Mouse (Mus musculus): ENCODE data around the gene Serpinc1. TPM values are rescaled to one million over a fixed set of nuclear protein-coding genes. Genes with fewer than 3 reads are reported as not detected.
"Not testable (repeated sequence)": the region's sequence is repeated elsewhere in the genome, so short reads cannot be mapped to it uniquely, and the experiment has no call there.

Serpinc1 gene
- polyA plus RNA-seq, 1 experiment, result 2.2 TPM

- no peaks in the 10 kb centered on the region for H3K4me1 ChIP-seq (ENCODE audit: control insufficient read depth)
- no peaks in the 10 kb centered on the region; the same call in none of the 2 replicates for H3K36me3 ChIP-seq (ENCODE audit: control insufficient read depth)
- no peaks in the 10 kb centered on the region for H3K27me3 ChIP-seq (ENCODE audit: control insufficient read depth)
- H3K4me3 ChIP-seq (replicated peaks), result no peak overlapping the region
- no peaks in the 10 kb centered on the region for H3K9me3 ChIP-seq (ENCODE audit: control insufficient read depth, low read length)
- TF ChIP-seq GATA1 (IDR thresholded peaks at IDR 0.05; ENCODE audit: low read length), result no peak
- no peak for TF ChIP-seq TAL1 (IDR thresholded peaks at IDR 0.05; ENCODE audit: low read length)
Measured at GRCm38 (mm10) chr1:160981337-160981736, 3.0 kb downstream of the Serpinc1 start.

DNA sequence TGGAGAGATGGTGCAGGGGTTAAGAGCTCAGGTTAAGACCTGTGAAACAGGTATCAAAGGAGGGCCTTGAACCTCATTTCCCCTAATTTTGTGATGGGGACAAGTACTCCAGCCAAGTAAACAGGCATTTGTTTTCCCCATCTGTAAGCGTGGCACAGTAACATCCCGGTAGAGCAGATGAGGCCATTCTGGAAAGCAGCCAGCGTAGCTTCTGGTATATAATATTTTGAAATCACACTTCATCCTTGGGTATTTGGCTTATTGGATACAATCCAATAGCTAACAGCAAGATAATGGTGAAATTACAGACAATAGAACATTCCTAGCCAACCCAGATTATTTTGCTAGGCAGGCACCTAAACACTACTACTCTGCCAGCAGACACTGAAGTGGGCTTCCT is 4.5 kb downstream of the Serpinc1 start:
- no peaks in the 10 kb centered on the region for H3K27me3 ChIP-seq (ENCODE audit: control insufficient read depth)
- no peaks in the 10 kb centered on the region for H3K4me1 ChIP-seq (ENCODE audit: control insufficient read depth)
- H3K4me3 ChIP-seq (replicated peaks), result no peak overlapping the region
- TF ChIP-seq TAL1 (IDR thresholded peaks at IDR 0.05; ENCODE audit: low read length) (no peak), GATA1 (IDR thresholded peaks at IDR 0.05; ENCODE audit: low read length) (no peak)
- no peaks in the 10 kb centered on the region for H3K36me3 ChIP-seq (ENCODE audit: control insufficient read depth)
- no peaks in the 10 kb centered on the region for H3K9me3 ChIP-seq (ENCODE audit: control insufficient read depth, low read length)

DNA sequence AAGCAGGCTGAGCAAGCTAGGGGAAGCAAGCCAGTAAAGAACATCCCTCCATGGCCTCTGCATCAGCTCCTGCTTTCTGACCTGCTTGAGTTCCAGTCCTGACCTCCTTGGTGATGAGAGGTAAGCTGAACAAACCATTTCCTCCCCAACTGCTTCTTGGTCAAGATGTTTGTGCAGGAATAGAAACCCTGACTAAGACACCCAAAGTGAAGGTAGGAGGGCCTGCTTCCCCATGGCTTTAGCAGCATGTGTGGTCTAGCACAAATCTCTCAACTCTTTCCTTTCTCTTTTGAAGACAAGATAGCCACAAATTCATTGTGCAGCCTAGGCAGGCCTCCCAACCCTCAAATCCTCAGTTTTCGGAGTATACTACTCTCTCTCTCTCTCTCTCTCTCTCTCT is 6.3 kb downstream of the Serpinc1 start:
- H3K4me1 ChIP-seq (ENCODE audit: control insufficient read depth); H3K27me3 ChIP-seq (ENCODE audit: control insufficient read depth); H3K4me3 ChIP-seq (replicated peaks); H3K36me3 ChIP-seq (ENCODE audit: control insufficient read depth); H3K9me3 ChIP-seq (ENCODE audit: control insufficient read depth, low read length): not testable (repeated sequence)

GRCm38 (mm10) chr1:160985477-160985876 is 7.1 kb downstream of the Serpinc1 start:
- H3K36me3 ChIP-seq (ENCODE audit: control insufficient read depth), result no peaks in the 10 kb centered on the region
- H3K4me3 ChIP-seq (replicated peaks), result no peak overlapping the region
- H3K27me3 ChIP-seq (ENCODE audit: control insufficient read depth), result no peaks in the 10 kb centered on the region
- no peak for TF ChIP-seq TAL1 (IDR thresholded peaks at IDR 0.05; ENCODE audit: low read length)
- no peak for TF ChIP-seq GATA1 (IDR thresholded peaks at IDR 0.05; ENCODE audit: low read length)
- H3K4me1 ChIP-seq (ENCODE audit: control insufficient read depth), result no peaks in the 10 kb centered on the region
- no peaks in the 10 kb centered on the region for H3K9me3 ChIP-seq (ENCODE audit: control insufficient read depth, low read length)

GRCm38 (mm10) chr1:160986881-160987635 is 8.7 kb downstream of the Serpinc1 start:
- Histone ChIP-seq H3K36me3 (ENCODE audit: control insufficient read depth) (peaks cover 3% of the 10 kb centered on the region; the same call in 1 of the 2 replicates), H3K9me3 (ENCODE audit: control insufficient read depth, low read length) (no peaks in the 10 kb centered on the region), H3K27me3 (ENCODE audit: control insufficient read depth) (peaks cover 4% of the 10 kb centered on the region; the same call in 1 of the 2 replicates), H3K4me1 (ENCODE audit: control insufficient read depth) (no peaks in the 10 kb centered on the region), H3K4me3 (replicated peaks) (peak overlapping the region; percentile 53)
- no peak for TF ChIP-seq TAL1 (IDR thresholded peaks at IDR 0.05; ENCODE audit: low read length)
- TF ChIP-seq GATA1 (IDR thresholded peaks at IDR 0.05; ENCODE audit: low read length), result no peak

DNA sequence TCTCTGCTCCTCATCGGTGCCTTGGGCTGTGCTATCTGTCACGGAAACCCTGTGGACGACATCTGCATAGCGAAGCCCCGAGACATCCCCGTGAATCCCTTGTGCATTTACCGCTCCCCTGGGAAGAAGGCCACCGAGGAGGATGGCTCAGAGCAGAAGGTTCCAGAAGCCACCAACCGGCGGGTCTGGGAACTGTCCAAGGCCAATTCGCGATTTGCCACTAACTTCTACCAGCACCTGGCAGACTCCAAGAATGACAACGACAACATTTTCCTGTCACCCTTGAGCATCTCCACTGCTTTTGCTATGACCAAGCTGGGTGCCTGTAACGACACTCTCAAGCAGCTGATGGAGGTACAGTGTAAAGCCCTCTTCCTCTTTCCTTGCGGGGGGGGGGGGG is 11.0 kb downstream of the Serpinc1 start:
- no peaks in the 10 kb centered on the region for H3K9me3 ChIP-seq (ENCODE audit: control insufficient read depth, low read length)
- peaks cover 4% of the 10 kb centered on the region; the same call in 1 of the 2 replicates for H3K27me3 ChIP-seq (ENCODE audit: control insufficient read depth)
- H3K4me1 ChIP-seq (ENCODE audit: control insufficient read depth), result no peaks in the 10 kb centered on the region
- TF ChIP-seq GATA1 (IDR thresholded peaks at IDR 0.05; ENCODE audit: low read length), result no peak
- TF ChIP-seq TAL1 (IDR thresholded peaks at IDR 0.05; ENCODE audit: low read length), result no peak
- H3K4me3 ChIP-seq (replicated peaks), result peak overlapping the region; percentile 53
- peaks cover 5% of the 10 kb centered on the region; the same call in 1 of the 2 replicates for H3K36me3 ChIP-seq (ENCODE audit: control insufficient read depth)

DNA sequence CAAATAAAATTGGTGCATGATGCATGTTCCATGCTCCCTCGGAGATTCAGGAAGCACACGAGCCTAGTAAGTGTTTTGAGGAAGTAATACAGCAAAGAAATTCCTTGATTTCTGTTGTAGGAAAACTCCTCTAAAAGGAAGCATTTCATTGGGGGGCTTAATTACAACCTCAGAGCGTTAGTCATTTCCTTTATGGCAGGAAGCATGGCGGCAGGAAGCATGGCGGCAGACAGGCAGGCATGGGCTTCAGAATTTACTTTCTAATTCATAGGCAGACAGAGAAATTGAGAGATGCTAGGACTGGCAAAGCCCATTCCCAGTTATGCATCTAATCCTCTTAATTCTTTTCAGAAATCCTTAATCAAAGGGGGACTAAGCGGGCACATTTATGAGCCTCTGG is 15.5 kb downstream of the Serpinc1 start:
- H3K9me3 ChIP-seq (ENCODE audit: control insufficient read depth, low read length), result no peaks in the 10 kb centered on the region
- peaks cover 4% of the 10 kb centered on the region; the same call in 1 of the 2 replicates for H3K27me3 ChIP-seq (ENCODE audit: control insufficient read depth)
- no peaks in the 10 kb centered on the region for H3K4me1 ChIP-seq (ENCODE audit: control insufficient read depth)
- no peak for TF ChIP-seq TAL1 (IDR thresholded peaks at IDR 0.05; ENCODE audit: low read length)
- TF ChIP-seq GATA1 (IDR thresholded peaks at IDR 0.05; ENCODE audit: low read length), result no peak
- peaks cover 7% of the 10 kb centered on the region; the same call in 1 of the 2 replicates for H3K36me3 ChIP-seq (ENCODE audit: control insufficient read depth)
- no peak overlapping the region for H3K4me3 ChIP-seq (replicated peaks)

DNA sequence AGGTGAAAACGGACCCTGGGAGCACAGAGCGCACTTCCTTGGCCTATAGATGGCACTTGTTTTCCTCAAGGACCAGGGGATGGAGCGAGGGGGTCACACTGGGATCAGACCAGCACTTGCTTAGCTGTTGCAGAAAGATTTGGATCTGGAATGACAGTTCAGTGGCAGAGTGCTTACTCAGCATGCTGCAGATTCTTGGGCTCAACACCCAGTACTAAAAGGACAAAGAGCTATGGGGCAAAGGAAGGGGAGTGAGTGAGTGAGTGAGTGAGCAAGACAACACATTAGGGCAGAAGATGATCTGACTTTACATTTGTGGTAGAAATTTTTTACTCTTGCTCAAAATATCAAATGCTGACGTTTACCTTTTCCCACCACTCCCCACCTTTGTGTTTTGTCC is 26.6 kb downstream of the Serpinc1 start:
- no peaks in the 10 kb centered on the region for H3K4me1 ChIP-seq (ENCODE audit: control insufficient read depth)
- H3K4me3 ChIP-seq (replicated peaks), result no peak overlapping the region
- H3K27me3 ChIP-seq (ENCODE audit: control insufficient read depth), result no peaks in the 10 kb centered on the region
- peaks cover 10% of the 10 kb centered on the region; the same call in 1 of the 2 replicates for H3K36me3 ChIP-seq (ENCODE audit: control insufficient read depth)
- TF ChIP-seq TAL1 (IDR thresholded peaks at IDR 0.05; ENCODE audit: low read length), result no peak
- TF ChIP-seq GATA1 (IDR thresholded peaks at IDR 0.05; ENCODE audit: low read length), result no peak
- H3K9me3 ChIP-seq (ENCODE audit: control insufficient read depth, low read length), result no peaks in the 10 kb centered on the region

DNA sequence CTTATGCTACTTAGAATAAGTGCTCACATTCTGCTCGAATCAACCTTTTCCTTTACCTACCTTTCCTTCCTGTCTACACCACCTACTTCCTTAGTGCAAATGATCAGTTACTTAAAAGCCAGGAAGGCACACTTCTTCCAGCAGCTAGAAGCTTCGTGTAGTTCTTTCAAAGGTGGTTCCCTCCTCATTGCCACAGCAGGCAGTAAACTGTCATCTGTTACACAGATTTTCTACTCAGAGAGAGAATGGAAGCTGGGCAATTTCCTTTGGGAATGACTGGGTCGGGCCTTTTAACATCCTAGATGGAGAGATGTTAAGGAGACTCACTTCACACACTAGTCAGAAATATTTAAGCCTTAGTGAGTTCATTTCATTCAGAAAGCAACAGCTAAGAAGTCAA is 27.1 kb downstream of the Serpinc1 start:
- H3K27me3 ChIP-seq (ENCODE audit: control insufficient read depth), result no peaks in the 10 kb centered on the region
- TF ChIP-seq GATA1 (IDR thresholded peaks at IDR 0.05; ENCODE audit: low read length) (no peak), TAL1 (IDR thresholded peaks at IDR 0.05; ENCODE audit: low read length) (no peak)
- H3K36me3 ChIP-seq (ENCODE audit: control insufficient read depth), result peaks cover 10% of the 10 kb centered on the region; the same call in 1 of the 2 replicates

More for the DNA sequence above, 27.1 kb downstream of the Serpinc1 start:
- H3K4me3 ChIP-seq (replicated peaks), result no peak overlapping the region
- no peaks in the 10 kb centered on the region for H3K4me1 ChIP-seq (ENCODE audit: control insufficient read depth)
- no peaks in the 10 kb centered on the region for H3K9me3 ChIP-seq (ENCODE audit: control insufficient read depth, low read length)
